Mouse (Mus musculus) liver, embryonic 13.5 days (tissue): ENCODE results near the gene Ppp1r14b. TPM values are rescaled to one million over a fixed set of nuclear protein-coding genes. Genes with fewer than 3 reads are reported as not detected.

ENCODE experiments used
- ATAC-seq: fragments of 200-750 bp; cut with Nextera tagmentation; 2 replicates; pipeline ENCODE4 v1.8.0; 2017; ENCODE audit warnings: low read depth, mild to moderate bottlenecking, moderate number of reproducible peaks, moderate library complexity
- DNase-seq: peaks from one replicate; pipeline ENCODE4 v3.0.0; 2022
- H3K27ac ChIP-seq: fragments of 300-500 bp; sonication (generic); 2 replicates; pipeline ENCODE4 v1.5.1; 2015; ENCODE audit warnings: moderate library complexity, mild to moderate bottlenecking, inconsistent platforms
- H3K27me3 ChIP-seq: fragments of 300-500 bp; sonication (generic); 2 replicates; pipeline ENCODE4 v1.6.1; 2015; ENCODE audit warnings: mild to moderate bottlenecking, inconsistent platforms
- H3K36me3 ChIP-seq: fragments of 300-500 bp; sonication (generic); 2 replicates; pipeline ENCODE4 v1.6.1; 2015; ENCODE audit warnings: mild to moderate bottlenecking, inconsistent platforms
- H3K4me1 ChIP-seq: fragments of 300-500 bp; sonication (generic); replicated peaks from 2 replicates; pipeline ENCODE4 v1.6.1; 2015; ENCODE audit warnings: inconsistent platforms
- H3K4me2 ChIP-seq: fragments of 300-500 bp; sonication (generic); 2 replicates; pipeline ENCODE4 v1.6.1; 2015; ENCODE audit warnings: inconsistent platforms, mild to moderate bottlenecking, moderate library complexity
- H3K4me3 ChIP-seq: fragments of 300-500 bp; sonication (generic); replicated peaks from 2 replicates; pipeline ENCODE4 v1.5.1; 2015; ENCODE audit warnings: mild to moderate bottlenecking, inconsistent platforms
- H3K9ac ChIP-seq: fragments of 300-500 bp; sonication (generic); 2 replicates; pipeline ENCODE4 v1.6.1; 2015; ENCODE audit warnings: mild to moderate bottlenecking, inconsistent platforms
- H3K9me3 ChIP-seq: fragments of 300-500 bp; sonication (generic); replicated peaks from 2 replicates; pipeline ENCODE4 v1.6.1; 2016; ENCODE audit warnings: inconsistent platforms
- WGBS: fragments of 180-500 bp; shearing (Covaris S2); methylation state at CpG from one replicate; pipeline ENCODE4 v1.1.7; 2015; ENCODE audit not compliant: insufficient replicate concordance; 5-methylcytosine and 5-hydroxymethylcytosine counted together
- polyA plus RNA-seq: library from polyadenylated mRNA; unstranded; fragments of >200 nt; fragmentation: Nextera tagmentation; extraction: Ambion mirVana; gene quantifications from 2 replicates; pipeline ENCODE4 v1.2.1, GENCODE M21; 2015

Gene Ppp1r14b
- polyA plus RNA-seq, 1 experiment from 2014 or later: 81.7 TPM

DNA sequence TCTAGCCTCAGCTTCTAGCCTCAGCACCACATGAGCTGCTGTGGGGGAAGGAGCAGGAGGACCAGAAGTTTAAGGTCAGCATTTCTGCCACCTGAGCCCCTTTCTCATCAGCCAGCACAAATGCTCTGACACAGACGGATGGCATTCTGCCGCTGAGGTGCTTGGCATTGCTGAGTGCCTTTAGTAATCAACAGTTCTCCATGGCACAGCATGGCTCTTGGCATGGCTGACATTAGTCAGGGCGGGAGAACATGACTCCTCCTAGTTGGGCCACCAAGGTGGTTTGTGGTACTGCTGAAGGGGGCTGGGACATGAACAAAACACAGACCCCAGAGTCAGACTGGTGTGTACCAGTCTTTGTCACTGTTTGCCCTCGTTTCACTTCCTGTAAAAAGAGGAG is 26.6 kb upstream of the Ppp1r14b start:
- no peak overlapping the region for H3K4me2 ChIP-seq
- peaks cover 13% of the 10 kb centered on the region; the same call in 1 of the 2 replicates for H3K36me3 ChIP-seq
- ATAC-seq: no peak
- H3K27ac ChIP-seq: no peak overlapping the region
- no peak for DNase-seq
- no peak overlapping the region for H3K9ac ChIP-seq
- H3K27me3 ChIP-seq: no peaks in the 10 kb centered on the region
- H3K4me3 ChIP-seq: no peak overlapping the region
- peaks cover 57% of the 10 kb centered on the region for H3K4me1 ChIP-seq
- WGBS: 70% methylated on average over 4 of the region's 4 CpGs
- H3K9me3 ChIP-seq: no peaks in the 10 kb centered on the region

- Histone ChIP-seq H3K27me3 (no peaks in the 10 kb centered on the region), H3K9me3 (no peaks in the 10 kb centered on the region), H3K4me3 (0 out of 2 replicates have a peak overlapping the region, but pooled peaks have one; percentile 74), H3K4me1 (peaks cover 55% of the 10 kb centered on the region), H3K4me2 (peak overlapping the region; percentile 92), H3K9ac (peak overlapping the region; percentile 3; the same call in 1 of the 2 replicates), H3K36me3 (peaks cover 13% of the 10 kb centered on the region), H3K27ac (no peak overlapping the region)
- 80% methylated on average over 5 of the region's 5 CpGs for WGBS
- ATAC-seq (no peak), DNase-seq (no peak)
These were observed 25.2 kb upstream of the Ppp1r14b start for GRCm38 (mm10) chr19:6949532-6949931.

GRCm38 (mm10) chr19:6949951-6950350 is 24.8 kb upstream of the Ppp1r14b start:
- Histone ChIP-seq H3K27me3 (no peaks in the 10 kb centered on the region), H3K4me3 (peak overlapping the region; percentile 74), H3K36me3 (peaks cover 12% of the 10 kb centered on the region), H3K9me3 (no peaks in the 10 kb centered on the region), H3K4me1 (peaks cover 55% of the 10 kb centered on the region), H3K4me2 (peak overlapping the region; percentile 92), H3K9ac (peak overlapping the region; percentile 82), H3K27ac (peak overlapping the region; percentile 93)
- WGBS: 65% methylated on average over 5 of the region's 5 CpGs
- no peak for DNase-seq
- no peak for ATAC-seq

GRCm38 (mm10) chr19:6950613-6951153 is 24.1 kb upstream of the Ppp1r14b start:
- DNase-seq: peak; percentile 43
- Histone ChIP-seq H3K4me1 (peaks cover 51% of the 10 kb centered on the region), H3K27ac (peak overlapping the region; percentile 93), H3K27me3 (no peaks in the 10 kb centered on the region), H3K9me3 (no peaks in the 10 kb centered on the region), H3K9ac (peak overlapping the region; percentile 82), H3K4me3 (peak overlapping the region; percentile 74), H3K36me3 (peaks cover 14% of the 10 kb centered on the region), H3K4me2 (peak overlapping the region; percentile 92)
- under 1% methylated on average over 28 of the region's 28 CpGs for WGBS
- peak; percentile 39 for ATAC-seq

DNA sequence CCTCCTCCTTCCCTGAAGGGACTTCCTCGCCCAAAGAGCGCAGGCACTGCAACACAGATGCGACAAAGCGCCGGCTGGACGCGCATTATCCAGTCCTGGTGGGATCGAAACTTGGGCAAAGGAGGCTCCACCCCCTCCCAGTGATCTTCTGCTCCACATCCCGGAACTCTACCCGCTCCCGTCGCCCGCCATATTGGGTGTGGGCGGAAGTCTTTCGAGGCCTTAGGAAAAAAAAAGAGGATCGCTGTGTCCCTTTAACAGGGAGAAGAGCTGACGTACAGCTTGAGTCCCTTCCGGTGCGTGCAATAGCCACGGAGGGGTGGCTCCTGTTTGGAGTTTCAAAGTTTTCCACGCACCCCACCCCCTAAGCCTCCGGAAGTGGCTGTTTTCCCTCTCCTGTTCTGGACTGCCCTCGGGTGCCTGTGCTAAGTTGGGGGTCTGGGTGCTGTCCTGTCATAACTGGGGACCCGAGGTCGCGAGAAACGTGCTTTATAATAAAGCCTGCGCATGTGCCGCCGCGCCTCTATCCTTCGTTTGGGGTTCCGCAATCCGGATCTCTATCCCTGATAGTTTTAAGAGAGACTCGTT is 23.3 kb upstream of the Ppp1r14b start:
- H3K27ac ChIP-seq: peak overlapping the region; percentile 93
- under 1% methylated on average over 35 of the region's 35 CpGs for WGBS
- ATAC-seq (peak; percentile 74), DNase-seq (peak; percentile 84)
- H3K36me3 ChIP-seq: peaks cover 14% of the 10 kb centered on the region
- H3K27me3 ChIP-seq: no peaks in the 10 kb centered on the region
- peak overlapping the region; percentile 82 for H3K9ac ChIP-seq
- peaks cover 51% of the 10 kb centered on the region for H3K4me1 ChIP-seq
- no peaks in the 10 kb centered on the region for H3K9me3 ChIP-seq
- peak overlapping the region; percentile 74 for H3K4me3 ChIP-seq
- peak overlapping the region; percentile 92 for H3K4me2 ChIP-seq

DNA sequence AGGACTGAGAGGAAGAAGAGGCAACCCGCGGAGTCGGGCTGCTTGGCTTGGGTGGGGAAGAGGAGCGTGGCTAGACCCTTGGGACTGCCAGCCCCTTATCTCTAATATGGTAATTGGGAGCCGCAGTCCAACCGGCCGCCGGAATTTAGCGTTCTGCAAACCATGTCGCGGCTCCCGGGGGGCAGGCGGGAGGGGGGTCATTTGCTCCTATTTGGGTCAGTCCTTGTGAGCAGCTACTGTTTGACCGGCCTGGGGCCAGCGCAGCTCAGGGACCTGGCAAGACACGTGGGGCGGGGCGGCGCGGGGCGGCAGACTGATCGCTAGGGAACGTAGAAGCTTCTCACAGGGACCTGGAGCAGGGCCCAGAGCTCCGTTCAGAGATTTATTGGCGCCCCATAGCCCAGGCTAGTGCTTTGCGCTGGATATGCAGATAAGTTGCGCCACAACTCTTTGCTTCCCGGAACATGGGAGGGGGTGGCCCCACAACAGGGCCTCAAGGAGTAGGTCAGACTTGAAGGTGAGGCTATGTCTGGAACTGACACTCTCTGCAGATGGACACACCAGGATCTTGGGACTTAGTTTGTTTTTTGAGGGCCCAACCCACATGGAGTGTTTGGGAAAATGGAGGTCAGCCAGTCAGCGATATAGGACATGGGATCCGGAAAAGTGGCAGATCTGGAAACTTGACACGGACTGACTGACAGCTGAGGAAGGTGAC is 22.6 kb upstream of the Ppp1r14b start:
- 3% methylated on average over 31 of the region's 31 CpGs for WGBS

GRCm38 (mm10) chr19:6952712-6953037 is 22.1 kb upstream of the Ppp1r14b start:
- DNase-seq (no peak), ATAC-seq (0 out of 2 replicates have a peak, but pooled peaks have one; percentile 3)
- Histone ChIP-seq H3K9me3 (no peaks in the 10 kb centered on the region), H3K9ac (peak overlapping the region; percentile 82), H3K4me1 (peaks cover 51% of the 10 kb centered on the region), H3K36me3 (peaks cover 17% of the 10 kb centered on the region), H3K27ac (peak overlapping the region; percentile 93), H3K4me2 (peak overlapping the region; percentile 92), H3K4me3 (peak overlapping the region; percentile 74), H3K27me3 (no peaks in the 10 kb centered on the region)
- WGBS: 0% methylated on average over 3 of the region's 3 CpGs

More for the DNA sequence above, 22.6 kb upstream of the Ppp1r14b start:
- Histone ChIP-seq H3K4me3 (peak overlapping the region; percentile 74), H3K4me1 (peaks cover 51% of the 10 kb centered on the region), H3K27me3 (no peaks in the 10 kb centered on the region), H3K36me3 (peaks cover 14% of the 10 kb centered on the region), H3K9me3 (no peaks in the 10 kb centered on the region), H3K4me2 (peak overlapping the region; percentile 92), H3K9ac (peak overlapping the region; percentile 82), H3K27ac (peak overlapping the region; percentile 93)
- DNase-seq: peak; percentile 54
- peak; percentile 45 for ATAC-seq

DNA sequence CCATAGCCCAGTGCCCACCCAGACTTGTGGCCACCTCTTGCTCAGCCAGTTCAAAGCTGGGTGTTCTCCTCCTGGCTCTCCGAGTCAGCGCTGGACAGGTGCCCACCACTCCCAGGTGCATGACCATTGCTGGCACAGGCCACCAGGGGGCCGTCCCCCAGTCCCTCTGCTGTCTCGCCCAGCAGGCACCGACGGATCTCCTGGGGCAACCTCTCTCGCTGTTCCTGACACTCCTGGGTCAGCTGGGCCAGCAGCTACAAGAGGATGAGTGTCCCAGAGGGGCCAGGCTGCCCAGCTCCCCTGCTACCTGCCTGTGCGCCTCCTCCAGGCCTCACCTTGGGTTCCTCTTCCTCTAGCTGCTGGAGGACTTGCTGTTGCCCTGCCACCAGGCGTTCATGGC is 20.7 kb upstream of the Ppp1r14b start:
- Histone ChIP-seq H3K9me3 (no peaks in the 10 kb centered on the region), H3K9ac (no peak overlapping the region), H3K4me1 (peaks cover 39% of the 10 kb centered on the region), H3K27me3 (no peaks in the 10 kb centered on the region), H3K27ac (no peak overlapping the region), H3K4me2 (no peak overlapping the region), H3K36me3 (peaks cover 29% of the 10 kb centered on the region), H3K4me3 (no peak overlapping the region)
- ATAC-seq (no peak), DNase-seq (no peak)
- WGBS: 75% methylated on average over 9 of the region's 9 CpGs

DNA sequence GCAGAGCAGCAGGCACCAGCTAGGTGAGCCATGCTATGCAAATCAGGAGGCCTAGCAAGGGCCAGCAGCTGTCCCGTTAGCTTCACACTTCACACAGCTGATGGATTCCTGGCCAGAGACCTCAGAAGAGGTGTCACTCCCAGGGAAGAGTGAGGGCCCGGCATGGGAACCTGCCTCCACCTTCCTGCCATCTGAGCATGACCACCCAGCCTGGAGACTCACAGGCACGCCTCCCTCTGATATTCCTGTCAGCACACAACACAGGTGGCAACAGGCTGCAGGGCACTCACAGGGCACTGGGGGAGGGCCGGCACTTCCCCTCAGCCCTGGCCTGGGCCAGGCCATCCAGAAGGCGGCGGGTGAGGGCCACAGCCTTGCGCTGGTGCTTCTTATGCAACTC is 19.3 kb upstream of the Ppp1r14b start:
- Histone ChIP-seq H3K9me3 (no peaks in the 10 kb centered on the region), H3K27ac (no peak overlapping the region), H3K9ac (no peak overlapping the region), H3K4me1 (peaks cover 25% of the 10 kb centered on the region), H3K27me3 (no peaks in the 10 kb centered on the region), H3K4me2 (no peak overlapping the region), H3K4me3 (no peak overlapping the region), H3K36me3 (peaks cover 39% of the 10 kb centered on the region)
- WGBS: 79% methylated on average over 7 of the region's 7 CpGs
- ATAC-seq (no peak), DNase-seq (no peak)

DNA sequence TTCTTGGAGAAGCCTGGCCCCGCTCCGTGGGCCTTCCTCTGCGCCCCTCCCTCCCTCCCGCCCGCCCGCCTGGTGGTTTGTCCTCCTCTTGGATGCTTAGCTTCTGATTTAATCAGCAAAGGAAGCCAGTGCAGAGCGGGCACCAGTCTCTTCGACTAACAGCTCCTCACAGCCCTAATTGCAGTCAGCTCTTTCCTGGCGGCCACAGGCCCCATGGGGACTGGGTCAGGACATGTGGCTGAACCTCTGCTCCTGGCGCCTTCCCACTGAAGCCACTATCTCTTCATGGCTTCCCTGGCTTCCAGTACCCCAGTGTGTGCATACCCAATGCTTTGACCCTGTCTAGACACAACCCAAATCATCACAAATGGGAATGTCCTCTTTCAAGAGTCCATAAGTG is 18.3 kb upstream of the Ppp1r14b start:
- Histone ChIP-seq H3K27me3 (no peaks in the 10 kb centered on the region), H3K36me3 (peaks cover 45% of the 10 kb centered on the region), H3K9ac (no peak overlapping the region), H3K9me3 (no peaks in the 10 kb centered on the region), H3K4me1 (peaks cover 20% of the 10 kb centered on the region), H3K4me3 (no peak overlapping the region), H3K27ac (no peak overlapping the region), H3K4me2 (no peak overlapping the region)
- ATAC-seq (no peak), DNase-seq (no peak)
- 82% methylated on average over 10 of the region's 10 CpGs for WGBS

DNA sequence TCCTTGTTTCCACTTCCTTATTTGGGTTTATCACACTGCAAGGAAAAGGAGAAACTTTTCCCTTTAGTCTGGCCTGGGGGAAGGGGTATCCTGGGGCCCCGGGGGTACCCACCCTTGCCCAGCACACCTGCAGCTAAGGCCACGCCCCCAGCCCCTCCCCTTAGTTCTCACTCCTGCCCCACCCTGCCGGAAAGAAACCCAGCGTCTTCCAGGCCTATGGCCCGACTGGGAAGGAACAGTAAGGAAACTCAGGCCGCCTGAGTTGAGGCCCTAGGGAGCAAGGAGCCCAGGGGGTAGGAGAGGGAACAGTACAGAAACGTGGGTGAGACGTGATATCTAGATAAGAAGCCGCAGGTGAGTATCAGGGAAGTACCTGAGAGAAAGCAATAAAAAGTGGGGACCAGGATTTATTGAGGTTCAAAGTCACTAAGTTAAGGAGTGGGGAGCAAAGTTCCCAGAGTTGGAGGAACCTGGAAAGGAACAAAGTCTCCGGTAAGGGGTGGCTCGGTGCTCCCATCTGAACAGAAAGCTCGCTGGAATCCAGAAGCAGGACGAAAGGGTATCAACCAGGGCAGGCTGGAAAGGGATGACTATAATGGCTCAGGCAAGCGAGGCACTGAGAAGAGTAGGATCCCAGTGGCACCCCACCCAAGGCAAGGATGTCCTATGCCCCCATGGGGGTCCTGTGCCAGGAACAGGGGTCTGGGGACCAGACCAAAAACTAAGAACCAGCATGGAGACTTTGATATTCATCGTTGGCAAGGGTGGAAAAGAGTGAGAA is 6.1 kb upstream of the Ppp1r14b start:
- Histone ChIP-seq H3K4me3 (peak overlapping the region; percentile 71), H3K36me3 (peaks cover 21% of the 10 kb centered on the region; the same call in 1 of the 2 replicates), H3K9ac (peak overlapping the region; percentile 80), H3K27me3 (peaks cover 7% of the 10 kb centered on the region; the same call in 1 of the 2 replicates), H3K27ac (no peak overlapping the region), H3K9me3 (no peaks in the 10 kb centered on the region), H3K4me1 (peaks cover 63% of the 10 kb centered on the region), H3K4me2 (peak overlapping the region; percentile 95)
- no peak for ATAC-seq
- 11% methylated on average over 15 of the region's 15 CpGs for WGBS
- no peak for DNase-seq
